Mouse (Mus musculus) neural tube, embryonic 10.5 days (tissue): ENCODE results near the gene Peg3.

Experiments
- DNase-seq: peaks from one replicate; pipeline ENCODE4 v3.0.0-alpha.2; 2017; ENCODE audit warnings: low spot score; ENCODE audit errors: extremely low spot score

Peg3 gene

GRCm38 (mm10) chr7:6730241-6730640 lies at the start of gene Peg3, which contains the start of gene Usp29:
Peg3 (minus strand) TSS chr7:6730431.
Usp29 (plus strand) TSS chr7:6730578.
- peak; percentile 89 for DNase-seq

- DNase-seq: no peak
These were observed 48.9 kb upstream of the Peg3 start for GRCm38 (mm10) chr7:6779172-6779571.

GRCm38 (mm10) chr7:6777689-6778088 lies 47.5 kb upstream of the Peg3 start:
- DNase-seq: no peak

- DNase-seq: no peak
These were observed 46.9 kb upstream of the Peg3 start for GRCm38 (mm10) chr7:6777107-6777506.

GRCm38 (mm10) chr7:6776314-6777059 lies 46.3 kb upstream of the Peg3 start:
- DNase-seq: no peak

GRCm38 (mm10) chr7:6773865-6774413 lies 43.7 kb upstream of the Peg3 start:
- peak; percentile 29 for DNase-seq

- peak; percentile 70 for DNase-seq
These were observed 40.1 kb upstream of the Peg3 start for GRCm38 (mm10) chr7:6770286-6770685.

GRCm38 (mm10) chr7:6765240-6765639 lies 35.0 kb upstream of the Peg3 start:
- no peak for DNase-seq

GRCm38 (mm10) chr7:6760170-6760569 lies 29.9 kb upstream of the Peg3 start:
- no peak for DNase-seq

GRCm38 (mm10) chr7:6759698-6760097 lies 29.5 kb upstream of the Peg3 start:
- DNase-seq: no peak

- no peak for DNase-seq
These were observed 26.6 kb upstream of the Peg3 start for GRCm38 (mm10) chr7:6756777-6757291.

GRCm38 (mm10) chr7:6753440-6753839 lies 23.2 kb upstream of the Peg3 start:
- no peak for DNase-seq

GRCm38 (mm10) chr7:6749196-6749595 lies 19.0 kb upstream of the Peg3 start:
- no peak for DNase-seq

GRCm38 (mm10) chr7:6744281-6744904 lies 14.2 kb upstream of the Peg3 start:
- DNase-seq: no peak

GRCm38 (mm10) chr7:6736060-6736459 lies 5.8 kb upstream of the Peg3 start:
- DNase-seq: no peak

GRCm38 (mm10) chr7:6731930-6732329 lies 1.7 kb upstream of the Peg3 start:
- peak; percentile 26 for DNase-seq

- DNase-seq: no peak
These were observed 1.1 kb upstream of the Peg3 start for GRCm38 (mm10) chr7:6731373-6731772.

- DNase-seq: peak; percentile 48
These were observed 570 bp upstream of the Peg3 start for GRCm38 (mm10) chr7:6730801-6731200.

- DNase-seq: peak; percentile 87
These were observed 992 bp downstream of the Peg3 start for GRCm38 (mm10) chr7:6729061-6729817.

- DNase-seq: peak; percentile 83
These were observed 1.8 kb downstream of the Peg3 start for GRCm38 (mm10) chr7:6728263-6728931.
